Mouse (Mus musculus) embryonic fibroblast, embryonic 13.5 days (primary cell): ENCODE measurements around the gene Herc2. TPM values are rescaled to one million over a fixed set of nuclear protein-coding genes. Genes with fewer than 3 reads are reported as not detected.

ENCODE experiments used
- H3K27ac ChIP-seq: 2 replicates; pipeline ENCODE4 v1.5.1; 2012; ENCODE audit warnings: low read length, control low read depth, inconsistent platforms; ENCODE audit not compliant: insufficient read depth
- H3K4me1 ChIP-seq: 2 replicates; pipeline ENCODE4 v1.6.1; 2011; ENCODE audit warnings: low read length; ENCODE audit not compliant: control insufficient read depth, insufficient read depth
- H3K4me3 ChIP-seq: 2 replicates; pipeline ENCODE4 v1.5.1; 2011; ENCODE audit warnings: mild to moderate bottlenecking, control low read depth, low read length; ENCODE audit not compliant: insufficient read depth
- CTCF ChIP-seq: IDR thresholded peaks from 2 replicates; pipeline ENCODE4 v1.5.1; 2011; ENCODE audit warnings: mild to moderate bottlenecking, control low read depth, low read length, moderate library complexity, borderline replicate concordance; ENCODE audit not compliant: insufficient read depth
- POLR2A ChIP-seq: IDR thresholded peaks from 2 replicates; pipeline ENCODE4 v1.6.1; 2011; ENCODE audit warnings: low read depth, mild to moderate bottlenecking, control low read depth, low read length, moderate library complexity
- polyA plus RNA-seq: library from polyadenylated mRNA; stranded (reverse); fragments of >200 nt; gene quantifications from 2 replicates; pipeline ENCODE4 v1.2.4, GENCODE M21; 2011; ENCODE audit warnings: low read depth; ENCODE audit not compliant: missing spikeins, insufficient read length

Gene Herc2
- polyA plus RNA-seq, 1 experiment = 55.5 TPM

- TF ChIP-seq POLR2A (no peak), CTCF (no peak)
- no peaks in the 10 kb centered on the region for H3K4me1 ChIP-seq
- H3K4me3 ChIP-seq = no peak overlapping the region
- H3K27ac ChIP-seq = no peak overlapping the region
Measured at GRCm38 (mm10) chr7:56163316-56163715, 113.3 kb downstream of the Herc2 start.

GRCm38 (mm10) chr7:56168713-56169112, 118.7 kb downstream of the Herc2 start:
- H3K4me1 ChIP-seq = no peaks in the 10 kb centered on the region
- H3K4me3 ChIP-seq = no peak overlapping the region
- H3K27ac ChIP-seq = no peak overlapping the region
- no peak for TF ChIP-seq POLR2A
- no peak for TF ChIP-seq CTCF

GRCm38 (mm10) chr7:56177371-56177770, 127.4 kb downstream of the Herc2 start:
- Histone ChIP-seq H3K27ac (no peak overlapping the region), H3K4me1 (no peaks in the 10 kb centered on the region), H3K4me3 (no peak overlapping the region)
- TF ChIP-seq CTCF (no peak), POLR2A (no peak)

DNA sequence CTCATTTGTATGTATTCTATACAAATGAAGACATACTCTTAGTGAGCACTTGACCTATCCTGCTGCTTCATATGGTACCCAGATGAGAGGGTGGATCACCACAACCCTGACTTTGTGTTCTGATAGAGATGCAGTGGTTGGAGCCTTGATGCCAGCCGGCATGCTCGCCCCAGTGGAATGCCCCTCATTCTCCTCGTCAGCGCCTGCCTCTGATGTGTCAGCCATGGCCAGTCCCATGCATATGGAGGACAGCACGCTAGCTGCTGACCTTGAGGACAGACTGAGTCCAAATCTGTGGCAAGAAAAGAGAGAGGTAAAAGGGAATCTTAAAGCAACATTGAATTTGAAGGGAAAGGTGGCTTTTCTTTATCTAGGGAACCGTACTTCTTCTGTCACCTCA, 141.0 kb downstream of the Herc2 start:
- H3K4me3 ChIP-seq = no peak overlapping the region
- TF ChIP-seq POLR2A (no peak), CTCF (no peak)
- H3K27ac ChIP-seq = no peak overlapping the region
- H3K4me1 ChIP-seq = no peaks in the 10 kb centered on the region

DNA sequence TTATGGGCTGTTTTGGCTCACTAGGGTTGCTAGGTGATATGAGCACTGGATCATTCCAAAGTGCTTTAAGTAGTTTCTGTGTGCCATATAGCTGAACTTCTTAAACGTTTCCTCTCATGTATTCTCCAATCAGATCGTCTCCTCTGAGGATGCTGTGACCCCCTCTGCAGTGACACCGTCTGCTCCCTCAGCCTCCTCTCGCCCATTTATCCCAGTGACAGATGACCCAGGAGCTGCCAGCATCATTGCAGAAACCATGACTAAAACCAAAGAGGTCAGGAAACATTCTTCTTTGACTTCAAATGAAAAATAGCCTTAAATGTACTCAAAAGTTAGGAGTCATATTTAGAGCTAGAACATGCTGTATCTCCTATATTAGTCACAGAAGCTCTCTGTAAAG, 141.7 kb downstream of the Herc2 start:
- H3K4me1 ChIP-seq = no peaks in the 10 kb centered on the region
- no peak overlapping the region for H3K4me3 ChIP-seq
- no peak for TF ChIP-seq POLR2A
- no peak for TF ChIP-seq CTCF
- H3K27ac ChIP-seq = no peak overlapping the region

DNA sequence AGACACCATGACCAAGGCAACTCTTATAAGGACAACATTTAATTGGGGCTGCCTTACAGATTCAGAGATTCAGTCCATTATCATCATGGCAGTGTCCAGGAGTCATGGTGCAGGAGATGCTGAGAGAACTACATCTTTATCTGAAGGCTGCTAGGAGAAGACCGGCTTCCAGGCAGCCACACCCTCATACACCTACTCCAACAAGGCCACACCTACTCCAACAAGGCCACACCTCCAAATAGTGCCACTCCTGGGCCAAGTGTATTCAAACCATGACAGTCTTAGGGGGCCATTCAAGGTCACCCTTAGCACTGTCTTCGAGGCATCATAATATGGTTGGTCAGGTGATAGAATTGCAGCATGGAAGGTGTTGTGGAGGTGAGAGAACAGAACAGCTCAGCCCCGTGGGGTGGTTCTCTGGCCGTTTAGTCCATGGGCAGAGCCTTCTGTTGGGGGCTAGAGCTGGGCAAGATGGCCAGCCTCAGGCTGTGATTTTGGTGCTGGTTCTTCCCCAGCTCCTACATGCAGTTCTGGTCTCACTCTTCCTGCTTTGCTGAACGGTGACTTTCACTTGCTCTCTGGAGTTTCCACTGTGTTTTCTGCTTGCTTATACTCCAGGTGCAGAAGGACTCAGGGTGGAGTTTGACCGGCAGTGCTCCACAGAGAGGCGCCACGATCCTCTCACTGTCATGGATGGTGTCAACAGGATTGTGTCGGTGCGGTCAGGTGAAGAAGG, 151.7 kb downstream of the Herc2 start:
- H3K4me1 ChIP-seq = no peaks in the 10 kb centered on the region
- H3K27ac ChIP-seq = no peak overlapping the region
- TF ChIP-seq POLR2A = no peak
- TF ChIP-seq CTCF = no peak
- H3K4me3 ChIP-seq = no peak overlapping the region

- Histone ChIP-seq H3K4me1 (no peaks in the 10 kb centered on the region), H3K4me3 (no peak overlapping the region), H3K27ac (no peak overlapping the region)
- TF ChIP-seq CTCF (no peak), POLR2A (no peak)
Measured at GRCm38 (mm10) chr7:56202843-56203242, 152.8 kb downstream of the Herc2 start.

DNA sequence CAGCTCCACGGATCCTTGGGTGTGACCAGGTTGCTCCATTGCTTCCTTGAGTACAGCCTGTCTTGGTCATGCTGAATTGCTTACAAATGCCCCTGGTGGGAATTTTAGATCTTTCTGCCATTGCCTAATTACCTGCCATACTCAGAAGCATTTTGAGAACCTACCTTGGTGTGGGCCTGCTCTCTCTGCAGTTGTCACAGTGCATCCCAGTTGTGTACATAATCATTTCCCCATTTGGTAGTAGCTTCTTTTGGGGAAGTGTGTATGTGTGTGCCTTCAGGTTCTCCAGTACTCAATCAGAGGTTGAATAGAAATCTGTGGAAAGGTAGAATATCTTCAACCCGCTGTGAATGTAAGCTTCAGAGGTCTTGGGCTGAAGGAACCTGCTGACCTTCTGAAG, 153.3 kb downstream of the Herc2 start:
- TF ChIP-seq POLR2A = no peak
- TF ChIP-seq CTCF = no peak
- Histone ChIP-seq H3K4me1 (no peaks in the 10 kb centered on the region), H3K4me3 (no peak overlapping the region), H3K27ac (no peak overlapping the region)

DNA sequence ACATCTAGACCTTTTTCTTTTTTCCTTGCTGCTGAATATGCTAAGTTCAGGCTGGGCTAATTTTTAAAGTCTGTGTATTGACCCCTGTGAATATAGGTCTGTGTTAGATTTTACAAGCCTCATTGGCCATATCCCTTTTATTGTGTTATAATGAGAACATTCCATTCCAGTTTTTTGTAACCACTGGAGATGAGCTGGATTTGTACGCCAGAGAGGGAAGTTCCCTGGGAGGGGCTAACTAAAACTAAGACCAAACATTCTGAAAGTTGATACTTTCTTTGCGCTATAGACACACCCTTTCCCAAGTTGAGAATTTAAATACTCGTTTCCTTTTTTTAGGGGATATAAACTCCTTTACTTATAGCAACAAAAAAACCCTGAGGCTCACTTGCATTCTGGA, 154.9 kb downstream of the Herc2 start:
- TF ChIP-seq POLR2A = no peak
- no peak for TF ChIP-seq CTCF
- H3K4me1 ChIP-seq = no peaks in the 10 kb centered on the region
- H3K27ac ChIP-seq = no peak overlapping the region
- no peak overlapping the region for H3K4me3 ChIP-seq

DNA sequence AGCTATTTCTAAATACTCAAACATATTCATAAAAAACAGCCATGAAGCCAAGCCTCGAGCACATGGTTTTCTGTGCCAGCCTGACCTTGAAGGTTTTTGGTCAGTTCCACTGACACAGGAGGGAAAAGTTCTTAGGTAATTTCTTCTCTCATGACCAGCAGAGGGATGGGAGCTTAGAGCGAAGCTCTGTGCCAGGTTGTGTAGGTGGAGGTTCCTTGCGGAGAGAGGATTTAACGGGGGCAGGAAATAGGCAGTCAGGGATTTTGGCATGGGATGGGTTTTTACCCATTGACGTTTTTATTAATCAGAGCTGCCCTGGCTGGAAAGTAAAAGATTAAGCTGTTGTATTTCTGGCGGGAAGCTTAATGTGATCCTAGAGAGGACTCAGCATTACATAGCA, 170.8 kb downstream of the Herc2 start:
- no peak overlapping the region for H3K4me3 ChIP-seq
- TF ChIP-seq CTCF (no peak), POLR2A (no peak)
- no peaks in the 10 kb centered on the region for H3K4me1 ChIP-seq
- H3K27ac ChIP-seq = no peak overlapping the region

GRCm38 (mm10) chr7:56235794-56236423, 185.9 kb downstream of the Herc2 start:
- no peak overlapping the region for H3K27ac ChIP-seq

More at GRCm38 (mm10) chr7:56235794-56236423, 185.9 kb downstream of the Herc2 start:
- H3K4me1 ChIP-seq = no peaks in the 10 kb centered on the region
- TF ChIP-seq POLR2A (no peak), CTCF (no peak)
- no peak overlapping the region for H3K4me3 ChIP-seq
